ENCODE assay signal across 9 mouse cellular contexts in the genomic region with DNA sequence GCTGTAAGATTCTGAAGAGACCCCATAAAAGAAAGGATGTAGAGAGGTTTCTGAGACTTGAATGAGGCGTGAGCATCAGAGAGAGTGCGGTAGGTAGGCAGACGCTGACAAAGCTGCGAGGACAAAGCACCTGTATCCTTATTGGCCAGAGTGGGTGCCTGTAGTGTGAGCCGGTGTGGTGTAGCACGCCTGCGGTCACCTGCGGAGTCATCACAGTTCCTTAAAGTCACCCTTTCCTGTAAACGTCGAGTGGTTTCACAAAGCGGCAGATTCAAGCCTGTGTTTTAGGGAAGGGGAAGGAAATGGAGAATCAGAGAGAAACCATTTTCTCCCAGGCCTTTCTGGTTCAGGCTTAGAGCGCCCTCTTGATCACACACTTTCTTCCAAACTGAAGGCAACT. TPM values are rescaled to one million over a fixed set of nuclear protein-coding genes. Genes with fewer than 3 reads are reported as not detected.
A peak's percentile ranks its signal among the peaks of the same experiment; 100 is the strongest.
DNase-seq lines count a peak whose midpoint lies in the region; ATAC-seq and TF ChIP-seq lines count a peak whose summit lies in the region.
"Had no signal": no experiment of that assay in that cellular context is flagged by ENCODE, and none has a peak within 500 bp of the region (broad histone marks: within the 10 kb centered on the region; RNA-seq: fewer than 3 reads in every experiment).

No protein-coding gene starts in this region.

- H3K4me2 ChIP-seq in heart, embryonic 14.5 days (ENCODE audit: low read length): peak overlapping the region; percentile 41
- H3K4me2 ChIP-seq in myocyte (ENCODE audit: low read depth): peak overlapping the region; percentile 48
- H3K4me2 ChIP-seq: lung, embryonic 14.5 days had no signal

- no peak for DNase-seq in heart, adult 9 months (ENCODE audit: low spot score in 2 of 2)
- peak; percentile 68 for DNase-seq in CD4-positive helper T cell, adult 2 months (ENCODE audit: low read depth, low spot score)
- DNase-seq in c-Kit-positive CD71-negative TER-119-negative erythroid progenitor cells, embryonic 14.5 days (ENCODE audit: low read depth): peak; percentile 32
- DNase-seq in cerebellum, postnatal 36 days: no peak
- DNase-seq in ovary, postnatal 36 days (ENCODE audit: low spot score): no peak
- no peak for DNase-seq in adrenal gland, postnatal 4 days (ENCODE audit: low spot score in 2 of 2)
- DNase-seq: lung, embryonic 14.5 days had no signal

- H3K36me3 ChIP-seq in heart, embryonic 14.5 days (ENCODE audit: control insufficient read depth, insufficient read depth, low read length): no peaks in the 10 kb centered on the region
- no peaks in the 10 kb centered on the region for H3K36me3 ChIP-seq in myocyte (ENCODE audit: control insufficient read depth, insufficient read depth)

- WGBS in heart, embryonic 14.5 days: 34% methylated on average over 12 of the region's 12 CpGs

- no peaks in the 10 kb centered on the region for H3K79me2 ChIP-seq in myocyte (ENCODE audit: control insufficient read depth, insufficient read depth)

- no peak overlapping the region for H3K9ac ChIP-seq in heart, embryonic 14.5 days (ENCODE audit: low read length)
- H3K9ac ChIP-seq: lung, embryonic 14.5 days had no signal

- no peaks in the 10 kb centered on the region for H3K4me1 ChIP-seq in heart, embryonic 14.5 days (ENCODE audit: control insufficient read depth in 2 of 2, insufficient read depth in 2 of 2, low read length in 2 of 2)

- no peaks in the 10 kb centered on the region for H3K9me3 ChIP-seq in heart, embryonic 14.5 days (ENCODE audit: control insufficient read depth, low read length)

- no peaks in the 10 kb centered on the region for H3K27me3 ChIP-seq in heart, embryonic 14.5 days (ENCODE audit: control insufficient read depth, insufficient read depth, low read length)
- peaks cover 29% of the 10 kb centered on the region for H3K27me3 ChIP-seq in myocyte (ENCODE audit: control insufficient read depth, insufficient read depth, insufficient read length)

- ATAC-seq in heart, embryonic 14.5 days (ENCODE audit: insufficient number of reproducible peaks, insufficient read depth, low FRiP score, low read depth): no peak

- no peak overlapping the region for H3K27ac ChIP-seq in heart, embryonic 14.5 days (replicated peaks in 1 of 2; ENCODE audit: control insufficient read depth in 1 of 2, insufficient read depth in 1 of 2, low read depth in 2 of 2, low read length in 2 of 2)

- H3ac ChIP-seq in myocyte (ENCODE audit: control insufficient read depth, insufficient read length): no peak overlapping the region

- TF ChIP-seq POLR2A in myocyte (IDR thresholded peaks at IDR 0.05; ENCODE audit: insufficient read length, low read depth): no peak

- no peak overlapping the region for H3K4me3 ChIP-seq in heart, embryonic 14.5 days (ENCODE audit: control insufficient read depth in 1 of 2, insufficient read depth in 1 of 2, low read depth in 1 of 2, low read length in 2 of 2)
- H3K4me3 ChIP-seq in myocyte: no peak overlapping the region

TF ChIP-seq in myocyte, 11 proteins besides CTCF, POLR2A, EP300 and RAD21:
- TF ChIP-seq MYOG (IDR thresholded peaks at IDR 0.05; ENCODE audit: control insufficient read depth in 1 of 3, insufficient read depth in 1 of 3, insufficient read length in 2 of 3, low read depth in 2 of 3): no peak
- no peak for TF ChIP-seq MAX (IDR thresholded peaks at IDR 0.05; ENCODE audit: low read depth)

RNA-seq across cellular contexts. Expression of gene Dnah5, which starts 13.9 kb away (rescaled TPM):
- polyA plus RNA-seq in heart, embryonic 14.5 days (2014; fragmentation: Nextera tagmentation; extraction: Ambion mirVana): not detected in 2 replicates
- polyA plus RNA-seq in myocyte (2012; fragmentation: generic; extraction: Trizol): 0.05 TPM
- under 1 TPM; 0.06 to 0.45 TPM for total RNA-seq in adrenal gland, postnatal 4 days (2021)

Comparison
In these comparisons a context has a peak if more than half of its experiments do, and no peak if none do; other contexts are left out.
1. DNase-seq: peak in CD4-positive helper T cell, adult 2 months (single experiment) and c-Kit-positive CD71-negative TER-119-negative erythroid progenitor cells, embryonic 14.5 days (single experiment); none in heart, adult 9 months (0 of 2), cerebellum, postnatal 36 days (0 of 2), ovary, postnatal 36 days (single experiment) and adrenal gland, postnatal 4 days (0 of 2).